In the genomic region with DNA sequence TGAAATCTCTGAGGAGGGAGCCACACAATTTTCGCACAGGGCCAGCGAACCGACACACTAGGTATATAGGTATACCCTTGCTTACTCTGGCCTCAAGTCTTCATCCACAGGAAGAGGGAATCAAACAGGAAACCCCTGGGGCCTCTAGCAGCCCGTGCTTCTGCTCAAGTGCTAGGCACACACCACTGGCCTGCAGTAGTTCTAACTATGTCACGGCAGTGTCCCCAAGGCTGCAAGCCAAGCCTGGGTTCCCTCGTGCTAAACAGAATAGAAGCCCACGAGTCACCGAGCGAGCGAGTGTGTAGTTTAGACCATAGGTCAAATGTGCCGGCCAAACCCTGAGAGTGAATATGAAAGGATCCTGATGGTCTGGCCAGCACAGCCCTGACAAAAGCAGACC, we compare ENCODE assay signal across 25 mouse cellular contexts.
A peak's percentile ranks its signal among the peaks of the same experiment; 100 is the strongest.
DNase-seq lines count a peak whose midpoint lies in the region; ATAC-seq and TF ChIP-seq lines count a peak whose summit lies in the region.
"Had no signal": no experiment of that assay in that cellular context is flagged by ENCODE, and none has a peak within 500 bp of the region (broad histone marks: within the 10 kb centered on the region; RNA-seq: fewer than 3 reads in every experiment).

No protein-coding gene starts in this region.

- ATAC-seq in neural tube, embryonic 13.5 days (ENCODE audit: low read depth): no peak
- no peak for ATAC-seq in neural tube, embryonic 15.5 days (ENCODE audit: low FRiP score)
- ATAC-seq: midbrain, embryonic 13.5 days; Patski had no signal

- peaks cover 40% of the 10 kb centered on the region for H3K4me1 ChIP-seq in neural tube, embryonic 13.5 days (replicated peaks)
- H3K4me1 ChIP-seq in neural tube, embryonic 15.5 days: peaks cover 29% of the 10 kb centered on the region

- intact Hi-C loops in gastrocnemius, adult 2 months (cut with DNase I): no loop called here
- intact Hi-C loops in left cerebral cortex, adult 2 months (cut with DNase I): no loop called here

- peak overlapping the region; percentile 38 for H3K4me3 ChIP-seq in gastrocnemius, adult 2 months
- H3K4me3 ChIP-seq in left cerebral cortex, adult 2 months: no peak overlapping the region
- no peak overlapping the region for H3K4me3 ChIP-seq in neural tube, embryonic 13.5 days
- no peak overlapping the region for H3K4me3 ChIP-seq in neural tube, embryonic 15.5 days (replicated peaks)
- H3K4me3 ChIP-seq: embryonic facial prominence, embryonic 13.5 days; forebrain, embryonic 12.5 days; heart, embryonic 10.5 days; heart, embryonic 15.5 days; hindbrain, embryonic 15.5 days; limb, embryonic 13.5 days; midbrain, embryonic 13.5 days; stomach, embryonic 15.5 days had no signal

- H3K4me2 ChIP-seq in neural tube, embryonic 13.5 days: no peak overlapping the region
- H3K4me2 ChIP-seq in neural tube, embryonic 15.5 days: no peak overlapping the region
- H3K4me2 ChIP-seq: embryonic facial prominence, embryonic 13.5 days; forebrain, embryonic 12.5 days; heart, embryonic 15.5 days; hindbrain, embryonic 15.5 days; limb, embryonic 13.5 days; liver, embryonic 11.5 days; midbrain, embryonic 13.5 days; stomach, embryonic 15.5 days had no signal

- H3K9me3 ChIP-seq in neural tube, embryonic 13.5 days: no peaks in the 10 kb centered on the region
- no peaks in the 10 kb centered on the region for H3K9me3 ChIP-seq in neural tube, embryonic 15.5 days (replicated peaks)
- H3K9me3 ChIP-seq: embryonic facial prominence, embryonic 13.5 days; forebrain, embryonic 12.5 days; heart, embryonic 10.5 days; heart, embryonic 15.5 days; hindbrain, embryonic 15.5 days; limb, embryonic 13.5 days; midbrain, embryonic 13.5 days; stomach, embryonic 15.5 days had no signal

- H3K27me3 ChIP-seq in neural tube, embryonic 13.5 days: no peaks in the 10 kb centered on the region
- H3K27me3 ChIP-seq in neural tube, embryonic 15.5 days (replicated peaks): no peaks in the 10 kb centered on the region
- H3K27me3 ChIP-seq: embryonic facial prominence, embryonic 13.5 days; forebrain, embryonic 12.5 days; heart, embryonic 15.5 days; hindbrain, embryonic 15.5 days; limb, embryonic 13.5 days; midbrain, embryonic 13.5 days; Patski; stomach, embryonic 15.5 days had no signal

- H3K36me3 ChIP-seq in neural tube, embryonic 13.5 days: peaks cover 20% of the 10 kb centered on the region
- H3K36me3 ChIP-seq in neural tube, embryonic 15.5 days: peaks cover 10% of the 10 kb centered on the region
- H3K36me3 ChIP-seq: forebrain, embryonic 12.5 days; stomach, embryonic 15.5 days had no signal

- TF ChIP-seq CTCF in gastrocnemius, adult 2 months (IDR thresholded peaks at IDR 0.05): no peak
- TF ChIP-seq CTCF in left cerebral cortex, adult 2 months (IDR thresholded peaks at IDR 0.05): no peak

- peak overlapping the region; percentile 95 for H3K27ac ChIP-seq in gastrocnemius, adult 2 months
- H3K27ac ChIP-seq in left cerebral cortex, adult 2 months: peak overlapping the region; percentile 45; the same call in 1 of the 2 replicates
- H3K27ac ChIP-seq in neural tube, embryonic 13.5 days (replicated peaks): peak overlapping the region; percentile 43; the same call in 1 of the 2 replicates
- H3K27ac ChIP-seq in neural tube, embryonic 15.5 days (replicated peaks): no peak overlapping the region
- H3K27ac ChIP-seq: embryonic facial prominence, embryonic 13.5 days; forebrain, embryonic 12.5 days; heart, embryonic 10.5 days; heart, embryonic 15.5 days; limb, embryonic 13.5 days; midbrain, embryonic 13.5 days; stomach, embryonic 15.5 days had no signal

- no peak overlapping the region for H3K9ac ChIP-seq in neural tube, embryonic 13.5 days
- H3K9ac ChIP-seq in neural tube, embryonic 15.5 days (replicated peaks): no peak overlapping the region
- H3K9ac ChIP-seq: embryonic facial prominence, embryonic 13.5 days; forebrain, embryonic 12.5 days; heart, embryonic 15.5 days; hindbrain, embryonic 15.5 days; limb, embryonic 13.5 days; midbrain, embryonic 13.5 days; stomach, embryonic 15.5 days had no signal

- peak; percentile 59 for DNase-seq in gastrocnemius, adult 2 months
- DNase-seq in gastrocnemius, adult 18-20 months (ENCODE audit: low spot score): no peak
- no peak for DNase-seq in left cerebral cortex, adult 2 months (ENCODE audit: extremely low spot score in 1 of 2, low spot score in 2 of 2)
- DNase-seq in left cerebral cortex, adult 18-20 months (ENCODE audit: low spot score in 2 of 2): no peak
- no peak for DNase-seq in embryo, embryonic 9.5 days (ENCODE audit: extremely low spot score)
- DNase-seq: adrenal gland, postnatal 10 days; cerebellum, adult 8-10 months; cerebellum, postnatal 25 days; heart, adult 11 months; kidney, adult 18-20 months; layer of hippocampus, adult 9-11 months; retina, postnatal 1 day; right cerebral cortex, postnatal 25 days had no signal

- WGBS in neural tube, embryonic 13.5 days: 86% methylated on average over 11 of the region's 11 CpGs
- WGBS in neural tube, embryonic 15.5 days: 86% methylated on average over 11 of the region's 11 CpGs
